Mouse (Mus musculus) midbrain, embryonic 10.5 days (tissue): ENCODE results near the gene Tstd3. TPM values are rescaled to one million over a fixed set of nuclear protein-coding genes. Genes with fewer than 3 reads are reported as not detected.

Source experiments
- DNase-seq: peaks from one replicate; pipeline ENCODE4 v3.0.0-alpha.2; 2017; ENCODE audit warnings: low spot score
- H3K27ac ChIP-seq: fragments of 300-500 bp; sonication (generic); replicated peaks from 2 replicates; pipeline ENCODE4 v1.5.1; 2016; ENCODE audit warnings: mild to moderate bottlenecking
- H3K27me3 ChIP-seq: fragments of 300-500 bp; sonication (generic); 2 replicates; pipeline ENCODE4 v1.6.1; 2016; ENCODE audit warnings: low read depth, mild to moderate bottlenecking; ENCODE audit not compliant: poor library complexity, severe bottlenecking
- H3K36me3 ChIP-seq: fragments of 300-500 bp; sonication (generic); 2 replicates; pipeline ENCODE4 v1.6.1; 2016; ENCODE audit warnings: mild to moderate bottlenecking, moderate library complexity
- H3K4me1 ChIP-seq: fragments of 300-500 bp; sonication (generic); 2 replicates; pipeline ENCODE4 v1.6.1; 2016
- H3K4me3 ChIP-seq: fragments of 300-500 bp; sonication (generic); 2 replicates; pipeline ENCODE4 v1.5.1; 2016; ENCODE audit warnings: mild to moderate bottlenecking, moderate library complexity
- H3K9me3 ChIP-seq: fragments of 300-500 bp; sonication (generic); replicated peaks from 2 replicates; pipeline ENCODE4 v1.6.1; 2016; ENCODE audit warnings: mild to moderate bottlenecking
- WGBS: fragments of 180-500 bp; shearing (Covaris S2); methylation state at CpG from one replicate; pipeline ENCODE4 v1.1.7; 2016; 5-methylcytosine and 5-hydroxymethylcytosine counted together
- polyA plus RNA-seq: library from polyadenylated mRNA; unstranded; fragments of >200 nt; fragmentation: Nextera tagmentation; extraction: Ambion mirVana; gene quantifications from 2 replicates; pipeline ENCODE4 v1.2.1, GENCODE M21; 2016

Gene Tstd3
- polyA plus RNA-seq = 27.3 and 29.3 TPM in 2 replicates

DNA sequence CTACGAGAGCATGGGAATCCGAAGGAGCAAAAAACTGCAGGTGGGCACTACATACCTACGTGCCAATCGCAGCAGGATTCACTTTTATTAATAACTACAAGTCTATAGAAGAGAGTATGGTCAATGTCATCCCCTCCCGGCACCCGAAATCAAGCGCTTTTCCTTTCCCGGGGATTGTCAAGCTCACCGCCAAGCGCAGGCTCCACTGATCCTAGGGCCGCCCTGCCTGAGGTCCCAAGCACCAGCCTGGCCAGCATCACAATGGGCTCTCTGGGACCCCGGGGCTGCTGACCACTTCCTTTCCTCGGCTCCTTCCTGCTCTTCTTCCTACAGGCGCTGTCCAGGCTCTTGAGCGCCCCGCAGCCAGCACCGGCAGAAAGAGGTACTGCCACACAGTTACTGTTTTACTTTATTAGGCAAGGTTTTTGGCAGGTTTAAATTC is at the start of gene Tstd3, which contains the start of gene Usp45:
TSS of gene Tstd3 (minus strand) at position 350 of the 442 bp plus-strand sequence.
TSS of gene Usp45 (plus strand) at position 294 of the 442 bp plus-strand sequence.
- no peaks in the 10 kb centered on the region for H3K9me3 ChIP-seq
- peak within 1 kb of the TSS; percentile 66 for H3K4me3 ChIP-seq
- H3K27me3 ChIP-seq = no peaks in the 10 kb centered on the region
- H3K36me3 ChIP-seq = peaks cover 4% of the 10 kb centered on the region; the same call in 1 of the 2 replicates
- WGBS = 2% methylated on average over 17 of the region's 17 CpGs
- peaks cover 9% of the 10 kb centered on the region for H3K4me1 ChIP-seq
- peak within 1 kb of the TSS; percentile 81 for H3K27ac ChIP-seq
- DNase-seq = peak; percentile 82

- H3K27ac ChIP-seq = no peak overlapping the region
- no peaks in the 10 kb centered on the region for H3K9me3 ChIP-seq
- WGBS = 44% methylated on average over 2 of the region's 2 CpGs
- H3K36me3 ChIP-seq = peaks cover 57% of the 10 kb centered on the region
- no peaks in the 10 kb centered on the region for H3K27me3 ChIP-seq
- DNase-seq = peak; percentile 45
- H3K4me1 ChIP-seq = no peaks in the 10 kb centered on the region
- H3K4me3 ChIP-seq = no peak overlapping the region
These were observed 47.0 kb upstream of the Tstd3 start for GRCm38 (mm10) chr4:21814029-21814428.

DNA sequence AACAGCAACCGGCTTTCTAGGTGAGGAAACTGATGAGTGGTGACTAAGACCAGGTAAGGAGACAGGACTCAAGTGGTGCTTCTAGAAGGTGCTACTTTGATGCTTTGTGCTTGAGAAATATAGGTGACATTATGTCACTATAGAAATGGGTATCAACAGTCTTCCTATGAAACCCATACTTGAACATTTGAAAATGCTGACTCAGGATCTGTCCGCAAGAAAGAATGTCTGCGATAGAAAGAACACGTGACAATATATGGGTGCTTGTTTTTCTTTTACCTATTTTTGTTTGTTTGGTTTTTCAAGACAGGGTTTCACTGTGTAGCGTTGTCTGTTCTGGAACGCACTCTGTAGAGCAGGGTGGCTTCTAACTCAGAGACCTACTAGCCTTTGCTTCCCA is 45.6 kb upstream of the Tstd3 start:
- Histone ChIP-seq H3K9me3 (no peaks in the 10 kb centered on the region), H3K4me3 (no peak overlapping the region), H3K36me3 (peaks cover 50% of the 10 kb centered on the region), H3K27ac (no peak overlapping the region), H3K27me3 (no peaks in the 10 kb centered on the region), H3K4me1 (no peaks in the 10 kb centered on the region)
- DNase-seq = no peak
- 94% methylated on average over 6 of the region's 6 CpGs for WGBS

DNA sequence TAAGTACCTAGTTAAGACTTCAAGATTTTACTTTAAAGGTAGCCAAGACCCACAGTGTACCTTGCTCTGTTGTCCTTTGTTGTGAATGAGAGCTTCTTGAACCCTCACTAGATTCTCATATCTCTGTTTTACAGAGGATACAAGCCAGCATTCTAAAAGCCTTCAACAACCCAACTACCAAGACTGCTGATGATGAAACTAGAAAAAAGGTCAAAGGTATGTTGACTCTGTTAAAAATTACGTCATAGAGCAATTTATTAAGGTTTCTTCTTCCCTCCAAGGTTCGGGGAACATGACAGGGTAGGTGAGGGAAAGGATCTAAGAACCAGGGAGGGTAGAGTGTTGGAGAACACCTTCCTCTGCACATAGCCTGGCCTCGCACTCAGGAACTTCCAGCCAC is 43.6 kb upstream of the Tstd3 start:
- H3K36me3 ChIP-seq = peaks cover 34% of the 10 kb centered on the region
- no peak for DNase-seq
- H3K4me1 ChIP-seq = no peaks in the 10 kb centered on the region
- no peaks in the 10 kb centered on the region for H3K9me3 ChIP-seq
- H3K27me3 ChIP-seq = no peaks in the 10 kb centered on the region
- H3K4me3 ChIP-seq = no peak overlapping the region
- no peak overlapping the region for H3K27ac ChIP-seq
- whole genome bisulfite sequencing = 89% methylated on average over 3 of the region's 3 CpGs

DNA sequence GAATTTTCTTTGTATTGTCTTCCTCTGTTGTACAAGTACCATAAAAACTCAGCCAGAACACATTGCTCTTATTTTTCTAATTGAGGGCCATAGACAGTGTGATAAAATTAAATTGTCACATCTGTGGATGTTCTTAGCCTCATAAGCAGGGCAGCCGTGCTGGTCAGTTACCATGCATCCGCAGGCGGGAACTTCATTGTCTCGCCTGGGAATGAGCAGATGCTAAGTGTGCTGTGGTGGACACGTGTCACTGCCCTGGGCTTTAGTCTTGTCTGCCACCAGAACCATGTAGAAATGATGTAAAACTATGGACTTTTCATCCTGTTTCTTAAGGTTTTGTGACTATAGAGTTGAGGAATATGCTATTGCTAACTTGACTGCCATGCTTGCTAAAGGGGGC is 40.2 kb upstream of the Tstd3 start:
- 78% methylated on average over 5 of the region's 5 CpGs for WGBS

DNA sequence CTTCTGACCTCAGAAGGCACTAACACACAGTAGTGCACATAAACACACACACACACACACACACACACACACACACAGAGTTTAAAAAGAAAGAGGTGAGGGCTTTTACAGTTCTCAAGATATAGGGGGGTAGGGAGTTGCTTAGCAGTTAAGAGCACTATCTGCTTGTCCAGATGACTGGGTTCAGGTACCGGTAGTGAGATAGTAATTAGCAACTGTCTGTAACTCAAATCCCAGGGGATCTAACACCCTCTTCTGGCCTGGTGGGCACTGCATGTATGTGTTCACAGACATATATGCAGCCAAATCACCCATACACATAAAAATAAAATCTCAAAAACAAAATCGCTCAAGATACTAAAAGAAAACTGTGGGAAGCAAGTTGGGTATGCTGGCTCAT is 34.6 kb upstream of the Tstd3 start:
- no peak for DNase-seq
- no peaks in the 10 kb centered on the region for H3K9me3 ChIP-seq
- no peaks in the 10 kb centered on the region for H3K27me3 ChIP-seq
- no peak overlapping the region for H3K27ac ChIP-seq
- WGBS = 87% methylated on average over 2 of the region's 2 CpGs
- peaks cover 81% of the 10 kb centered on the region for H3K36me3 ChIP-seq
- no peak overlapping the region for H3K4me3 ChIP-seq
- no peaks in the 10 kb centered on the region for H3K4me1 ChIP-seq

More for the DNA sequence above, 40.2 kb upstream of the Tstd3 start:
- Histone ChIP-seq H3K36me3 (peaks cover 54% of the 10 kb centered on the region), H3K27me3 (no peaks in the 10 kb centered on the region), H3K9me3 (no peaks in the 10 kb centered on the region), H3K4me1 (no peaks in the 10 kb centered on the region), H3K27ac (no peak overlapping the region), H3K4me3 (no peak overlapping the region)
- no peak for DNase-seq

DNA sequence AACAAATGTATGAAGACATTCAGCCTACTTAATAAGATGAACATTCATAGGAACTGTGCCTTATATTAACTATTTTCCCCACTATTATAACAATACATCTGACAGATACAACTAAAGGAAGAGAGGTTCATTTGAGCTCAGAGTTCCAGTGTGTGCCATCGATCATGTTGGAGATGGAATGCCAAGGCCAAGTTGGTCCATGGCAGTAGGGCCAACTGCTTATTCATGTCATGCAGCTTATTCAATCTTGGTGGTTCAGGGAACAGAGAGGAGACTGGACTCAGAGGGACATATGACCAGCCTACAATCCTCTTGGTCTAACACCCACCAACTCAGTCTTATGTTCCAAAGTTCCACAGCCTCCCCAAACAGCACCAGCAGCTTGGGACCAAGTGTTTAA is 34.0 kb upstream of the Tstd3 start:
- H3K9me3 ChIP-seq = no peaks in the 10 kb centered on the region
- no peak for DNase-seq
- H3K27ac ChIP-seq = no peak overlapping the region
- peaks cover 82% of the 10 kb centered on the region for H3K36me3 ChIP-seq
- H3K4me3 ChIP-seq = no peak overlapping the region
- no peaks in the 10 kb centered on the region for H3K27me3 ChIP-seq
- no peaks in the 10 kb centered on the region for H3K4me1 ChIP-seq
- WGBS = 98% methylated on average over 1 of the region's 1 CpGs

- no peak overlapping the region for H3K27ac ChIP-seq
- no peak overlapping the region for H3K4me3 ChIP-seq
- H3K27me3 ChIP-seq = no peaks in the 10 kb centered on the region
- no peak for DNase-seq
- 91% methylated on average over 3 of the region's 3 CpGs for WGBS
- H3K9me3 ChIP-seq = no peaks in the 10 kb centered on the region; the same call in 1 of the 2 replicates
- H3K36me3 ChIP-seq = peaks cover 46% of the 10 kb centered on the region
- no peaks in the 10 kb centered on the region for H3K4me1 ChIP-seq
These were observed 26.6 kb upstream of the Tstd3 start for GRCm38 (mm10) chr4:21793631-21794030.

DNA sequence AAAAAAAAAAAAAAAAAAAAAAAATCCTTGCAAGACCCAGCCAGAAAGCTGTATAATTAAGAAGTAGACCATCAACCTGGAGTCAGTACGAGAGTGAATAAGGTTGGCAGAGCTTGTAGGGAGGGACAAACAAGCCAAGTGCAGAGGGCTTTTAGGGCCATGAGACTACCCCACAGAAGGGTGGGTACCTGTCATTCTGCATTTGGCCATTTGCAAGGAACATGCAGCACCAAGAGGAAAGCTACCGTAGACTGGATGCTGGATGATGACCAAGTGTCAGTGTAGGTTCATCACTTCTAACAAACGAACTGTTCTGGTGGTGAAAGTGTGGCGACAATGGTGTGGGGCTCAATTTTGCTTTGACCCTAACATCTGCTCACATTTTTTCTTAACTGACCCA is 22.8 kb upstream of the Tstd3 start:
- Histone ChIP-seq H3K4me1 (no peaks in the 10 kb centered on the region), H3K27me3 (no peaks in the 10 kb centered on the region), H3K9me3 (no peaks in the 10 kb centered on the region; the same call in 1 of the 2 replicates), H3K4me3 (no peak overlapping the region), H3K27ac (no peak overlapping the region), H3K36me3 (peaks cover 59% of the 10 kb centered on the region)
- WGBS = 92% methylated on average over 4 of the region's 4 CpGs
- DNase-seq = no peak

- H3K27ac ChIP-seq = no peak overlapping the region
- WGBS = 88% methylated on average over 6 of the region's 6 CpGs
- peaks cover 69% of the 10 kb centered on the region for H3K36me3 ChIP-seq
- no peaks in the 10 kb centered on the region; the same call in 1 of the 2 replicates for H3K9me3 ChIP-seq
- H3K4me3 ChIP-seq = no peak overlapping the region
- no peak for DNase-seq
- H3K4me1 ChIP-seq = no peaks in the 10 kb centered on the region
- no peaks in the 10 kb centered on the region for H3K27me3 ChIP-seq
These were observed 21.9 kb upstream of the Tstd3 start for GRCm38 (mm10) chr4:21788903-21789302.

GRCm38 (mm10) chr4:21786268-21786667 is 19.3 kb upstream of the Tstd3 start:
- no peak for DNase-seq
- Histone ChIP-seq H3K4me3 (no peak overlapping the region), H3K27me3 (no peaks in the 10 kb centered on the region), H3K9me3 (no peaks in the 10 kb centered on the region; the same call in 1 of the 2 replicates), H3K27ac (no peak overlapping the region), H3K36me3 (peaks cover 83% of the 10 kb centered on the region), H3K4me1 (no peaks in the 10 kb centered on the region)
- 97% methylated on average over 12 of the region's 12 CpGs for whole genome bisulfite sequencing

- DNase-seq = no peak
- no peaks in the 10 kb centered on the region for H3K27me3 ChIP-seq
- peaks cover 11% of the 10 kb centered on the region for H3K4me1 ChIP-seq
- no peak overlapping the region for H3K27ac ChIP-seq
- no peaks in the 10 kb centered on the region for H3K9me3 ChIP-seq
- H3K4me3 ChIP-seq = no peak overlapping the region
- peaks cover 62% of the 10 kb centered on the region for H3K36me3 ChIP-seq
- WGBS = 93% methylated on average over 12 of the region's 12 CpGs
These were observed 14.1 kb upstream of the Tstd3 start for GRCm38 (mm10) chr4:21780816-21781726.

GRCm38 (mm10) chr4:21776946-21777265 is 9.9 kb upstream of the Tstd3 start:
- DNase-seq = no peak
- WGBS = 16% methylated on average over 9 of the region's 9 CpGs

More at GRCm38 (mm10) chr4:21776946-21777265, 9.9 kb upstream of the Tstd3 start:
- no peaks in the 10 kb centered on the region for H3K27me3 ChIP-seq
- no peaks in the 10 kb centered on the region for H3K9me3 ChIP-seq
- peaks cover 14% of the 10 kb centered on the region for H3K4me1 ChIP-seq
- H3K36me3 ChIP-seq = peaks cover 22% of the 10 kb centered on the region
- H3K4me3 ChIP-seq = peak overlapping the region; percentile 88
- H3K27ac ChIP-seq = no peak overlapping the region
